Mouse (Mus musculus) c-Kit-positive CD71-negative TER-119-negative erythroid progenitor cells, embryonic 14.5 days (primary cell): ENCODE data around the gene Rnase13.
A peak's percentile ranks its signal among the peaks of the same experiment; 100 is the strongest.

ENCODE experiments used
- DNase-seq: peaks from one replicate; pipeline ENCODE4 v3.0.0-alpha.2; 2013; ENCODE audit warnings: low read depth

The Rnase13 gene

GRCm38 (mm10) chr14:51913062-51913959, 9.3 kb downstream of the Rnase13 start:
- DNase-seq: peak; percentile 52

- DNase-seq: no peak
These were observed 10.0 kb downstream of the Rnase13 start for GRCm38 (mm10) chr14:51912391-51913061.

GRCm38 (mm10) chr14:51911301-51911700, 11.3 kb downstream of the Rnase13 start:
- no peak for DNase-seq

- DNase-seq: no peak
These were observed 16.5 kb downstream of the Rnase13 start for GRCm38 (mm10) chr14:51906102-51906501.

- DNase-seq: no peak
These were observed 17.9 kb downstream of the Rnase13 start for GRCm38 (mm10) chr14:51904706-51905105.

GRCm38 (mm10) chr14:51903782-51904181, 18.8 kb downstream of the Rnase13 start:
- DNase-seq: no peak

GRCm38 (mm10) chr14:51902806-51903710, 19.5 kb downstream of the Rnase13 start:
- no peak for DNase-seq

GRCm38 (mm10) chr14:51899351-51899750, 23.2 kb downstream of the Rnase13 start:
- no peak for DNase-seq

- no peak for DNase-seq
These were observed 25.9 kb downstream of the Rnase13 start for GRCm38 (mm10) chr14:51896539-51897170.

- no peak for DNase-seq
These were observed 26.6 kb downstream of the Rnase13 start for GRCm38 (mm10) chr14:51896019-51896418.

GRCm38 (mm10) chr14:51895071-51895470, 27.5 kb downstream of the Rnase13 start:
- no peak for DNase-seq

GRCm38 (mm10) chr14:51893809-51894208, 28.8 kb downstream of the Rnase13 start:
- DNase-seq: no peak

GRCm38 (mm10) chr14:51893094-51893794, 29.3 kb downstream of the Rnase13 start:
- no peak for DNase-seq

- no peak for DNase-seq
These were observed 30.2 kb downstream of the Rnase13 start, which contains the start of gene Slc39a2 for GRCm38 (mm10) chr14:51892191-51892939. Gene Slc39a2 (plus strand): TSS chr14:51892889.

GRCm38 (mm10) chr14:51889833-51890232, 32.7 kb downstream of the Rnase13 start:
- DNase-seq: no peak

GRCm38 (mm10) chr14:51886051-51886450, 36.5 kb downstream of the Rnase13 start:
- DNase-seq: no peak

GRCm38 (mm10) chr14:51884598-51885331, 37.8 kb downstream of the Rnase13 start, which contains the start of gene Mettl17:
Gene Mettl17 (plus strand): TSS chr14:51884842.
- DNase-seq: peak; percentile 90

- DNase-seq: no peak
These were observed 38.5 kb downstream of the Rnase13 start for GRCm38 (mm10) chr14:51884031-51884544.

- DNase-seq: peak; percentile 89
These were observed 39.0 kb downstream of the Rnase13 start for GRCm38 (mm10) chr14:51883527-51884030.
